Mouse (Mus musculus): Measurements from ENCODE around the gene Ywhag. TPM values are rescaled to one million over a fixed set of nuclear protein-coding genes. Genes with fewer than 3 reads are reported as not detected.

The Ywhag gene
- polyA plus RNA-seq, 1 experiment from 2014 or later: 84.8 TPM

GRCm38 (mm10) chr5:135870505-135870904 lies 63.9 kb downstream of the Ywhag start:
- no peak for ATAC-seq (ENCODE audit: insufficient number of reproducible peaks, insufficient read depth, low FRiP score, low read depth)
- no peak overlapping the region for H3K9ac ChIP-seq (ENCODE audit: low read length)
- H3K9me3 ChIP-seq (ENCODE audit: control insufficient read depth, low read length): no peaks in the 10 kb centered on the region
- H3K4me2 ChIP-seq (ENCODE audit: low read length): no peak overlapping the region
- H3K4me1 ChIP-seq (ENCODE audit: control insufficient read depth in 2 of 2, insufficient read depth in 2 of 2, low read length in 2 of 2): peaks cover 9 to 10% of the 10 kb centered on the region in 2 experiments; a peak in 2 of 4 replicates
- H3K36me3 ChIP-seq (ENCODE audit: control insufficient read depth, insufficient read depth, low read length): no peaks in the 10 kb centered on the region
- peaks cover 66% of the 10 kb centered on the region for H3K27me3 ChIP-seq (ENCODE audit: control insufficient read depth, insufficient read depth, low read length)
- no peak overlapping the region for H3K27ac ChIP-seq (replicated peaks in 1 of 2; ENCODE audit: control insufficient read depth in 1 of 2, insufficient read depth in 1 of 2, low read depth in 2 of 2, low read length in 2 of 2)
- no peak overlapping the region for H3K4me3 ChIP-seq (ENCODE audit: control insufficient read depth in 1 of 2, insufficient read depth in 1 of 2, low read depth in 1 of 2, low read length in 2 of 2)
- WGBS: 83% methylated on average over 5 of the region's 5 CpGs

DNA sequence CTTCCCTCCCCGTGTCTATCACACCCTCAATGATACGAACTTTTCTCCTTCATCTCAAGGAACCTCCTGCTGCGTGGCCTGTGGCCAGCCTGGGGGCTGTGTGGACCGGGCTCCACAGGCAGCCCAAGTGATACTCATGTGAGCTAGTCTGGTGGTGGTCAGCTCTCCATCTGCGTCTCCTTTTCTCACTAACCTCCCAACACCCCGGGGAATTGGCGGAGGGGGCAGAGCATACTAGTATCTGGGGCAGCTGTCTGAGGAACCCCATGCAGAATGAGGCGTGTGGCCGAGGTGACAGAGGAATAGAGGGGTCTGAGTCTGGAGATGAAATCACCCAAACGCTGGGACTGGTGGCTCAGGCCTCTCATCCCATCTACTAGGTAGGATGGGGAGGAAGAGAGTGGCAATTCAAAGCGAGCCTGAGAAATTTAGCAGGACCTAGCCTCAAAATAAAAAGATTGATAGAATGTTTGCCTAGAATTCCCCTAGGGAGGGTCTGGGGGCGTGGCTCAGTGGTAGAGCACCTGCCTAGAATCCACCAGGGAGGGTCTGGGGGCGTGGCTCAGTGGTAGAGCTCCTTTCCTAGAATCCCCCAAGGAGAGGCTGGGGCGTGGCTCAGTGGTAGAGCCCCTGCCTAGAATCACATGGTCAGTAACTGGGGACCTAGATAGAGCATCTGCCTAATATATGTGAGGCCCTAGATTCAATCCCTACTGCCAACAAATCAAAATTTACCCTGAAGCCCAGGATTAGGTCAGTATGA lies 64.6 kb downstream of the Ywhag start:
- 52% methylated on average over 14 of the region's 14 CpGs for WGBS
- Histone ChIP-seq H3K27ac (replicated peaks in 1 of 2; ENCODE audit: control insufficient read depth in 1 of 2, insufficient read depth in 1 of 2, low read depth in 2 of 2, low read length in 2 of 2) (no peak overlapping the region), H3K36me3 (ENCODE audit: control insufficient read depth, insufficient read depth, low read length) (no peaks in the 10 kb centered on the region), H3K9me3 (ENCODE audit: control insufficient read depth, low read length) (no peaks in the 10 kb centered on the region), H3K4me1 (ENCODE audit: control insufficient read depth in 2 of 2, insufficient read depth in 2 of 2, low read length in 2 of 2) (peaks cover 9 to 10% of the 10 kb centered on the region in 2 experiments; a peak in 2 of 4 replicates), H3K9ac (ENCODE audit: low read length) (no peak overlapping the region), H3K27me3 (ENCODE audit: control insufficient read depth, insufficient read depth, low read length) (peaks cover 68% of the 10 kb centered on the region), H3K4me2 (ENCODE audit: low read length) (no peak overlapping the region), H3K4me3 (ENCODE audit: control insufficient read depth in 1 of 2, insufficient read depth in 1 of 2, low read depth in 1 of 2, low read length in 2 of 2) (no peak overlapping the region)
- no peak for ATAC-seq (ENCODE audit: insufficient number of reproducible peaks, insufficient read depth, low FRiP score, low read depth)

DNA sequence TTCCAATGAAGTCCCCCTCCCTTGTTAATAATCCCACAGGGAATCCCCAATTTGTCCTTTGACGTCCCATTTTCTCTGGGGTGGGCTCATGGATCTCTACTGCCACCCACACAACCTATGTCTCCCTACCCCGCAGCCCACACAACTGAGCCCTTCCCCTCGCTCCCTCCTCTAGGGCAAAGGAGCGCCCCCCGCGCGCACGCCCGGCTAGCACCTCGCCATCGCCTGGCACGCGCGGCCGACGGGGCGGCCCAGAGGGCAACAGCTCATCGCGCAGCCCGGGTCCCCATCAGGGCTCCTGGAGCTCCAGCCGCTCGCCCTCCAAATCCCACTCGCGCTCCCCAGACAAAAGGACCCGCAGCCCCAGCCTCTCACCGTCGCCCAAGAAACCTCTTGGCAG lies 65.8 kb downstream of the Ywhag start:
- Histone ChIP-seq H3K9ac (ENCODE audit: low read length) (peak overlapping the region; percentile 65; the same call in 1 of the 2 replicates), H3K4me2 (ENCODE audit: low read length) (peak overlapping the region; percentile 89), H3K36me3 (ENCODE audit: control insufficient read depth, insufficient read depth, low read length) (no peaks in the 10 kb centered on the region), H3K27me3 (ENCODE audit: control insufficient read depth, insufficient read depth, low read length) (peaks cover 68% of the 10 kb centered on the region), H3K4me3 (ENCODE audit: control insufficient read depth in 1 of 2, insufficient read depth in 1 of 2, low read depth in 1 of 2, low read length in 2 of 2) (peak overlapping the region; percentile 49 to 59), H3K9me3 (ENCODE audit: control insufficient read depth, low read length) (no peaks in the 10 kb centered on the region), H3K4me1 (ENCODE audit: control insufficient read depth in 2 of 2, insufficient read depth in 2 of 2, low read length in 2 of 2) (peaks cover 7 to 9% of the 10 kb centered on the region in 2 experiments; a peak in 2 of 4 replicates), H3K27ac (replicated peaks in 1 of 2; ENCODE audit: control insufficient read depth in 1 of 2, insufficient read depth in 1 of 2, low read depth in 2 of 2, low read length in 2 of 2) (no peak overlapping the region)
- ATAC-seq (ENCODE audit: insufficient number of reproducible peaks, insufficient read depth, low FRiP score, low read depth): no peak
- WGBS: 3% methylated on average over 27 of the region's 27 CpGs

DNA sequence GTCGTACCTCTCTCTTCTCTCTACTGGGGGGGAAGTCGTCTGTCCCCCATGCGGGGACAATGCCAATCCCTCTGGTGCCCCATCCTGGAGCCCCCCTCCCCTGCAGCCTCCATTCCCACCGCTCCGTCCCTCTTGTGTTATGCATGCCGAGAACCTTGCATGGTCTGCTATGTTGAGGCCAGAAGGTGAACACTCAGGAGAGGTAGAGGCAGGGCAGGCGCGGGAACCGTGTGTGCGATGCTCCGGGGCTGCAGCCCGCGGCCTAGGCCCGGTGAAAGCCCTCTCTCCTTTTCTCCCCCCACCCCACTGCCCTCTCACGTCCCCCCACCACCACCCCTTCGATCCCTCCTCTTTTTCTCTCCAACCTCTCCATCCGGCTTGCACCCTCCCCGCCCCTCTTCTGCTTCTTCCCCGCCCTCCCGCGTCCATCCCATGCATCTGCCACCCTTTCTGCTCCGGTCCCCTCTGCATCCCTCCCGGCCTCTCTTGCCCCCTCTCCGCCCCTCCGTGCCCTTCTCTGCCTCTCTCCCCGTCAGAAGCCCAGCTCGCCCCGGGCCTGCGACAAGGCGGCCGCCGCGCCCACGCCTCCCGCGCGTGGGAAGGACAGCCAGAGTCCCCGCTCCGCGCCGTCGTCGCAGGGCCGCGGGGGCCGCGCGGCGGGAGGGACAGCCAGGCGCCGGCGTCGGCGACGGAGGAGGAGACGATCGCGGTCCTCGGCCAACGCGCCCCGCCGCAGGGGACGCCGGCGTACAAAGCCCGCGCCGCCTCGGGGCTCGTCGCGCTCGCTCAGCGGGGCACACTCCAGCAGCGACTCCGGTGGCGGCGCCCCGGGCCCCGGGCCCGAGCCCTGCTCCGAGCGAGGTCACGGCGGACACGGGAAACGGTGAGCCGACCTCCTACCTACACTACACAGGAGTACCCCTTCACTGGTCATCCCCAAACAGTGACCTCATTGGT lies 66.5 kb downstream of the Ywhag start:
- Histone ChIP-seq H3K27ac (replicated peaks in 1 of 2; ENCODE audit: control insufficient read depth in 1 of 2, insufficient read depth in 1 of 2, low read depth in 2 of 2, low read length in 2 of 2) (no peak overlapping the region), H3K4me2 (ENCODE audit: low read length) (peak overlapping the region; percentile 89), H3K4me3 (ENCODE audit: control insufficient read depth in 1 of 2, insufficient read depth in 1 of 2, low read depth in 1 of 2, low read length in 2 of 2) (peak overlapping the region; percentile 49 to 59), H3K9ac (ENCODE audit: low read length) (peak overlapping the region; percentile 65), H3K27me3 (ENCODE audit: control insufficient read depth, insufficient read depth, low read length) (peaks cover 68% of the 10 kb centered on the region), H3K4me1 (ENCODE audit: control insufficient read depth in 2 of 2, insufficient read depth in 2 of 2, low read length in 2 of 2) (peaks cover 0 to 9% of the 10 kb centered on the region in 2 experiments; a peak in 2 of 4 replicates), H3K36me3 (ENCODE audit: control insufficient read depth, insufficient read depth, low read length) (no peaks in the 10 kb centered on the region), H3K9me3 (ENCODE audit: control insufficient read depth, low read length) (no peaks in the 10 kb centered on the region)
- WGBS: under 1% methylated on average over 83 of the region's 89 CpGs
- no peak for ATAC-seq (ENCODE audit: insufficient number of reproducible peaks, insufficient read depth, low FRiP score, low read depth)

GRCm38 (mm10) chr5:135866662-135867061 lies 67.8 kb downstream of the Ywhag start:
- WGBS: 46% methylated on average over 8 of the region's 8 CpGs
- ATAC-seq (ENCODE audit: insufficient number of reproducible peaks, insufficient read depth, low FRiP score, low read depth): no peak
- peaks cover 74% of the 10 kb centered on the region for H3K27me3 ChIP-seq (ENCODE audit: control insufficient read depth, insufficient read depth, low read length)

More at GRCm38 (mm10) chr5:135866662-135867061, 67.8 kb downstream of the Ywhag start:
- Histone ChIP-seq H3K9ac (ENCODE audit: low read length) (no peak overlapping the region), H3K36me3 (ENCODE audit: control insufficient read depth, insufficient read depth, low read length) (no peaks in the 10 kb centered on the region), H3K4me1 (ENCODE audit: control insufficient read depth in 2 of 2, insufficient read depth in 2 of 2, low read length in 2 of 2) (peaks cover 0 to 9% of the 10 kb centered on the region in 2 experiments; a peak in 1 of 4 replicates), H3K4me3 (ENCODE audit: control insufficient read depth in 1 of 2, insufficient read depth in 1 of 2, low read depth in 1 of 2, low read length in 2 of 2) (no peak overlapping the region), H3K9me3 (ENCODE audit: control insufficient read depth, low read length) (no peaks in the 10 kb centered on the region), H3K4me2 (ENCODE audit: low read length) (no peak overlapping the region), H3K27ac (replicated peaks in 1 of 2; ENCODE audit: control insufficient read depth in 1 of 2, insufficient read depth in 1 of 2, low read depth in 2 of 2, low read length in 2 of 2) (no peak overlapping the region)

Other genes with a start within 250 kb of the Ywhag start
- gene Tmem120a, start 190.2 kb downstream of the Ywhag start, polyA plus RNA-seq (2014; fragmentation: Nextera tagmentation; extraction: Ambion mirVana): 34.1 and 34.6 TPM in 2 replicates
- 0.26 and 0.42 TPM in 2 replicates for gene Styxl1, start 156.2 kb downstream of the Ywhag start, polyA plus RNA-seq (2014; fragmentation: Nextera tagmentation; extraction: Ambion mirVana)
- gene Mdh2, start 156.1 kb downstream of the Ywhag start, polyA plus RNA-seq (2014; fragmentation: Nextera tagmentation; extraction: Ambion mirVana): 1,172 and 1,176 TPM in 2 replicates
- 0.15 TPM in 1 of 2 replicates, not detected in the other for gene Srrm3, start 127.7 kb downstream of the Ywhag start, polyA plus RNA-seq (2014; fragmentation: Nextera tagmentation; extraction: Ambion mirVana)
- gene Hspb1, start 46.7 kb downstream of the Ywhag start, polyA plus RNA-seq (2014; fragmentation: Nextera tagmentation; extraction: Ambion mirVana): 911 and 1,014 TPM in 2 replicates
- gene Ssc4d, start 39.9 kb upstream of the Ywhag start, polyA plus RNA-seq (2014; fragmentation: Nextera tagmentation; extraction: Ambion mirVana): 0.39 and 0.68 TPM in 2 replicates
- gene Zp3, start 45.5 kb upstream of the Ywhag start, polyA plus RNA-seq (2014; fragmentation: Nextera tagmentation; extraction: Ambion mirVana): not detected in 2 replicates
- 16.8 and 17.4 TPM in 2 replicates for gene Dtx2, start 60.2 kb upstream of the Ywhag start, polyA plus RNA-seq (2014; fragmentation: Nextera tagmentation; extraction: Ambion mirVana)
- 22.5 and 35.4 TPM in 2 replicates for gene Upk3b, start 103.9 kb upstream of the Ywhag start, polyA plus RNA-seq (2014; fragmentation: Nextera tagmentation; extraction: Ambion mirVana)
- gene Upk3bl, start 119.9 kb upstream of the Ywhag start, polyA plus RNA-seq (2014; fragmentation: Nextera tagmentation; extraction: Ambion mirVana): 0.46 TPM in 1 of 2 replicates, not detected in the other
- 1.3 and 1.8 TPM in 2 replicates for gene Rasa4, start 149.3 kb upstream of the Ywhag start, polyA plus RNA-seq (2014; fragmentation: Nextera tagmentation; extraction: Ambion mirVana)
- 166 and 178 TPM in 2 replicates for gene Polr2j, start 182.0 kb upstream of the Ywhag start, polyA plus RNA-seq (2014; fragmentation: Nextera tagmentation; extraction: Ambion mirVana)
- 13.8 and 16.9 TPM in 2 replicates for gene Lrwd1, start 201.5 kb upstream of the Ywhag start, polyA plus RNA-seq (2014; fragmentation: Nextera tagmentation; extraction: Ambion mirVana)
- 9.5 and 9.9 TPM in 2 replicates for gene Alkbh4, start 201.5 kb upstream of the Ywhag start, polyA plus RNA-seq (2014; fragmentation: Nextera tagmentation; extraction: Ambion mirVana)
- gene Orai2, start 236.1 kb upstream of the Ywhag start, polyA plus RNA-seq (2014; fragmentation: Nextera tagmentation; extraction: Ambion mirVana): 1.3 TPM in 2 replicates